Mouse (Mus musculus) MEL-GATA-1-ER (cell line): Measurements from ENCODE around the gene Ip6k3.
A peak's percentile ranks its signal among the peaks of the same experiment; 100 is the strongest.

Experiments
- DNase-seq: peaks from one replicate; pipeline ENCODE4 v3.0.0-alpha.2; 2012; ENCODE audit warnings: low read depth; ENCODE audit errors: extremely low read depth

Gene Ip6k3

GRCm38 (mm10) chr17:27183667-27184292 is 16.2 kb upstream of the Ip6k3 start:
- DNase-seq = no peak

DNA sequence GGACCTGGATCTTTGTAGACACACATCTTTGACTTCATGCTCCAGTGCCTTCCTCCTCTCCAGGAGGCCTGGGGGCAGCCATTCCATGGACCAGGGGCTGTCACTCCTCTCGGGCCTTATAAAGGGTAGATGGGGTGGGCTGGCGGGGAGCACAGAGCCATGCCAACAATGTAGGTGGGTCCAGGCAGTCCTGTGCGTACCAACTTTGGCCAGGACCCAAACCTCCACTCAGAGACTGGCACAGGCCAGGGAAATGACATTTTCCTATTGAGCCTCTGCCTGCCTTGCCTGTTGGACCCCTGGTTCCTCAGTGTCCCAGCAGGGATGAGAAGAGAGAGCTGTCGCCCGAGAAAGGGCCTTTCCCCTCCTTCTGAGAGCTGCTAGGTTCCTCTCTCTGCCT is 14.8 kb upstream of the Ip6k3 start:
- DNase-seq = no peak

GRCm38 (mm10) chr17:27181666-27182065 is 14.1 kb upstream of the Ip6k3 start:
- DNase-seq = no peak

DNA sequence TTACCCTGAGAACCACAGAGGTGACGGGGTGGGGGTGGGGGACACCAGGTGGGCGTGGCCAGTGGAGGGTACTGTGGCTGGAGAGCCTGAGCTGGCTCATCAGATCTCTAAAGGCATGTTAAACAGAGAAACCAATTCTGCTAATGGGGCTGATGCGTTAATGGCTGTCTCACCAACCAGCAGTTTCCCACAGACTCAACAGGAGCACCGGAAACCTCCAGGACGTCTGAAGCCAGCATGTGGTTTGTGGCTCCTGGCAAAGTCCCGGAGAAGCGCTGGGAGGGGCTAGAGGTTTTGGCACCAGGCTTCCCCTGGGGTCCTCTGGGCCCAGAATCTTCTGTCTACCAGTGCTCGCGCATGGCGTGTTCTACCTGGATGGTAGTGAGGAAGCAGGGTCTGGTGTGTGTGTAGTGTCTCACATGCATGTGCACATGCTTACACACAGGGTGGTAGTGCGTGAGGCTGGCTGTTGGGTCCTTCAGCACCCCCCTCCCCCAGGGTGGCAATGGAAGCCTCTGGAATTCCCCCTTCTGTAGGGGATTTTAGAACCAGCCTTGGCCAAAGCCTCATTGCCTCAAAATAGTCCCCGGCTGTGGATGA is 12.2 kb upstream of the Ip6k3 start:
- no peak for DNase-seq

DNA sequence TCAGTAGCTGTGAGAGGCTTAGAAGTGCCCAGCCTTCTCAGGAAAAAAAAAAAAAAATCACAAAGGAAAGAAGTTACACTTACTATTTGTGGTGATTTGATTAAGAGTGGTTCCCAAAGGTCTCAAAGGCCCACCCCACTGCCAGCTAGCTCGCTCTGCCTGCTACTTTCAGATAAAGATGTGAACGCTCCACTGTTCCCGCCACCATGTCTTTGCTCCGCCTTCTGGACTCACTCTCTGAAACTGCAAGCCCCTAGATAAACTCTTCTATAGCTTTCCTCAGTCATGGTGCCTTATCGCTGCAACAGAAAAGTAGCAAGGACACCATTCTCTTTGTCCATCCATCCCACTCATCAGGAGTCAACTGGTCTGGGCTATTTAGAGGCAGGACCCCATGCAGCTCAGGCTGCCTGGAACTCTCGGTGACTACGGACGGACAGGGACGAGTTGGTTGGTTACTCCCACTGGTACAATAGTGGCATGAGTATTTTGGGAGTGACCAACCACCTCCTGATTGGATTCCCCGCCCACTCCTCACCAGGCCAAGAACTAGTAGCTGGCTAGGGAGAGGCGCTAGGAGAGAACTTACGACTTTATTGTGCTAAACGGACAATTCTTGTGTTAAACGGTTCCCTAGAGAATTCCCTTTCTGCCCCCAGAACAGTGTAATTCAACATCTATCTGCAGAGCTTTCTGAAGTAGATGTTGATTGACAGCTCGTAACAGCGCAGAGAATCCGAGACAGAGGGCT is 11.0 kb upstream of the Ip6k3 start:
- peak; percentile 33 for DNase-seq

DNA sequence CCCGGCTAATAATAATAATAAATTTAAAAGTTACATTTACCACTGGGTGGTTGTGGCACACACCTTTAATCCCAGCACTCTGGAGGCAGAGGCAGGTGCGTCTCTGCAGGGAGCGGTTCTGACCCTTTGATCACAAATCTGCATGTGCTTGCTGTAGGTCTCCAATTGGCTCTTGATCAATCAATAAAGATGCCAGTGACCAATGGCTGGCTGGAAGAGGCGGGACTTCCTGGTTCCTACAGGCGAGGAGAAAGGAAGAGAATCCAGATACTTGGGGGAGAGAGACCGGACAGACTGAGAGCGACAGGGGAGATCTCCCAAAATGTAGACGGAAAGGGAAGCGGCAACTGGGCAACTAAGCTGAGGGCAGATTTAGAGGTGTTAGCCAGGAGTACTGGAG is 10.4 kb upstream of the Ip6k3 start:
- DNase-seq = peak; percentile 37

- DNase-seq = no peak
These were observed 9.2 kb upstream of the Ip6k3 start for GRCm38 (mm10) chr17:27176754-27177153.

DNA sequence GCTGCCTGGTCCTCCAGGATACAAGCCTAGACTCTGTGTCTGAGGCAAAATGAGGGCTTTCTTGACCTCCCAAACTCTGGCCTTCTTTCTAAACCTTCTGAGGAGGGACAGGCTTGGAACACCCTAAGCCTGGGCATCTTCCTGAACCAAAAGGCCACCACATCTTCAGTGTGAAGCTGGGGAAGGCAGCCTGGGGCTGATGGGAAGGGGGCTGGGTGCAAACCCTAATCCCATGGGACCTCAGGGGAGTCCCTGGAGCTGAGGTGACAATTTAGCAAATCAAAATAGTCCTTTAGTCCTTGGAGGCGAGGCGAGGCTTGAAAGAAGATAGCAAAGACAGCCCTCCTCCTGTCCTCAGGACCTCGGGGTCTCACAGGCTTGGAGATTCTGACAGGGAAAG is 8.7 kb upstream of the Ip6k3 start:
- no peak for DNase-seq

- DNase-seq = no peak
These were observed 7.7 kb upstream of the Ip6k3 start for GRCm38 (mm10) chr17:27175196-27175874.

GRCm38 (mm10) chr17:27173715-27174114 is 6.1 kb upstream of the Ip6k3 start:
- DNase-seq = no peak

DNA sequence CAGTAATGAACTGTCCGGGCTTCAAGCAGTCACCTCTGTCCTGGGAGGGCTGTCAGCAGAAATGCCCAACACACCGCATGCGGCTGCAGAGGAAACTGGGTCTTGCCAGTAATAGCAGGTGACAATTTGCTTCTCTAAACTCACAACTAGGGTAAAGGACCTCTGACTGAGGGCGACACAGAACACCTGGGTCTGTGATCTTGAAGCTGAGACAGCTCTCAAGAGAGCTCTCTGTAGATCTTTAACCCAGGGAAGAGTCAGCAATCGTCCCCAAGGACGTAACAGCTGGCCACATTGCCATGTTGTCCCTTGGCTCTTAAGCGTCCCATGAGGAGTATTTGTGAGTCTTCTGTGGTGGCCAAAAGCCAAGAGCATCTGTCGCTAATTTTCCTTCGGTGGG is 4.9 kb upstream of the Ip6k3 start:
- no peak for DNase-seq

DNA sequence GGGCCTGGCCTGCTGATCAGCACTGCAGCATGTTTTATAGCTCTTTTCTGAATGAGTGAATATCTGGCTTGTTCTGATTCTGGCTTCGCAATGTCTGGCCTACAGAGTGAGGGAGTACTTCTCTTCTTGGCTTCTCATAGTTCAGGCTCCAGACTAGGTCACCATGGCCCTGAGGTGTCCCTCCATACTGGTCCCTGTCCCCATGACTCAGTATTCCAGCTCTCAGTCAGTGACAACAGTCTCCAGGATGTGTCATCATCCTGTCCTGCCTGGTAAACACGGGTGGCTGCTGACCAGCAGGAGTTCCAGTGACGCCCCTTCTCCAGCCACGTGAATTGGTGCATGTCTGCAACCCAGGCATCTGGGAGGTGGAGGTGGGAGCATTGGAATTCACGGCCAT is 3.5 kb upstream of the Ip6k3 start:
- DNase-seq = no peak

- DNase-seq = no peak
These were observed 2.5 kb upstream of the Ip6k3 start for GRCm38 (mm10) chr17:27169952-27170695.

GRCm38 (mm10) chr17:27168569-27168968 is 974 bp upstream of the Ip6k3 start:
- DNase-seq = no peak

DNA sequence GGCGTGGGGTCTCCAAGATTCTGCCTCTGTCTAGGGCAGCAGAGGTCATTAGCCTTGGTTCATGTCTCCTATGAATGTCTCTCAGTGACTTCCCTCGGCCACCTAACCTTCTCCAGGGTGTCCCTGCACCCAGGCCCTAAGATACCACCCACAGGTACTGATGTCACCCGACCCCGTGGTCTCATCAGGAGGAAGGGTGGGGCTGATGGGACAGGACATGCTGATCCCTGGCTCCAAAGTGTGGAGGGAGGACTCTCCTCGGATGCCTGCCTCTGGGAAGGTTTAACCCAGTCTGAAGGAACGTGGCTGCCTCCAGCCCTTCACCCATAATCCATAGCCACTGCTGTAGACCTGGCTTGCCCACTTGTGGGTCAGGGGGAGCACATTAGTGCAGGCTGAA is 694 bp downstream of the Ip6k3 start:
- no peak for DNase-seq

GRCm38 (mm10) chr17:27165054-27165773 is 2.4 kb downstream of the Ip6k3 start:
- no peak for DNase-seq

DNA sequence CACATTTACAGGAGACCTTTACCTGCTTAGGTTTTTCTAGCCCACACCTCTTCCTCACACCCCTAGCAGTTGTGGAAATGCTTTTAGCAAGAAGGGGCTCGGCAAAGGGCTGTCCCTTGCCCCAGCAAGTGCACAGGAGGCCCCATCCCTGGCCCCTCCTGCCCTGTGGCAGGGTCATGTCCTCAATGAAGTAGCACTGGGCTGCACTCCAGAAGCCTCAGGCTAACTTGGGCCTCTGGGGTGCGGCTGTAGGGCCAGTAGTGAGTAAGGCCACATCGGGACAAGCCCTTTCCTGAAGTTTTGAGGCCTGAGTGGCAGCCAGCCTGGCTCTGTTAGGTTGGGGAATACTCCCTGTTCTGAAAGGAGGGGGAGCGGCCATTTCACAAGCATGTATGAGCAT is 6.7 kb downstream of the Ip6k3 start:
- no peak for DNase-seq

DNA sequence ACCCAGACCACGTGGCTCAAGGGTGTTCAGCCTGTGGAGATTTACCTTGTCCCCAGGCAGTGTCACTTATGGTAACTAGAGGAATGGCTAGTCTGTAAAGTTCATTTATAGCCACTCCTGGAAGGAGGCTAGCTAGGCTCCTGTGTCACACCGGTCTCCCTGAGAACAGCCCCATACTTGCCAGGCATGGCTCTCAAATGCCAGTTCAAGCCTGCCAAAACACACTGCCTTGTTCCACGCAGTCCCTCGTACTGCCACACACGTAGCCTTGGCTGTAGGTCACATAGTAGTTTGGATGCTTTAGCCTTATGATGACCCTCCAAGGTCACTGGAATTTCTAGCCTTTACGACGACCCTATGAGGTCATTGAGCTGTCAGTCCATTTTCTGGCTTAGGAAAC is 8.4 kb downstream of the Ip6k3 start:
- DNase-seq = no peak

DNA sequence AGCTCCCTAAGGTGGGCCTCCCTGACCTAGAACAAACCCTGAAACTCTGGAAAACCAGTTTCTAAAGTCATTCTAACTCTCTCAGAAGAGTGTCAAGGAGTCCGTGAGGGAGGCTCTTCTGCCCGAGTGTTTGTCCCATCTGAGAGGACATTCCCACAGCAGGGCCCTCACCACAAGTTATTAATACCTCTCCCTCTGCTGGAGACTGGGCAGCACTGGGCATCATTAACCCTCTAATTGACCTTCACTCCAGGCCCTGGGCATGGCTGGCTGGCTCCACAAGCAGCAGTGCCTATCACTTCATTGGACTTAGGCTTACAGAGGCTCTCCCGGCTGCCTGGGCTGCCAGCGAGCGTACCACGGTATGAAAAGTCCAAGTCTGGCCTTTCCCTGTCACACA is 9.2 kb downstream of the Ip6k3 start:
- no peak for DNase-seq

- DNase-seq = no peak
These were observed 11.8 kb downstream of the Ip6k3 start for GRCm38 (mm10) chr17:27155752-27156151.

DNA sequence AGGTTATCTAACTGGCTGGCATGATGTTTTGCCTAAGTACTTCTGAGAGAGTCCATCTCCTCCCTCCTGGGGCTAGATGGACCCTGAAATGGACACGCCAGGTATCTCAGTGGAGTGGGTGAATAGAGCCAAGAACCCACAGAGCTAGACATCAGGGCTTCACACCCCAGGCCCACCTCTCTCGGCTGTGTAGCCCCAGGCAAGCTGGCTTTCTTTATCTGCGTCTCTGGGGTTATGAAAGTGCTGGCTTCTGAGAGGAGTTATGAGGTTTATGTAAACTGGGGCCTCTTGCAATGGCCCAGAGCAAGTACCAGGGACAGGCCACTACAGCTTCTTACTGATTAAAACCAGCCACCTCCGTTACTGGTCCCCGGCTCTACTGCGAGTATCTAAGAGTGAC is 12.7 kb downstream of the Ip6k3 start:
- no peak for DNase-seq
